Mouse (Mus musculus) adrenal gland, adult 10 weeks (tissue): ENCODE measurements around the gene Trmt10b. TPM values are rescaled to one million over a fixed set of nuclear protein-coding genes. Genes with fewer than 3 reads are reported as not detected.

Source experiments
- polyA plus RNA-seq: library from polyadenylated mRNA; stranded (reverse); fragments of 350-450 nt; fragmentation: Illumina TruSeq; extraction: RNeasy Lipid Tissue Mini Kit (QIAGEN cat#74804); gene quantifications from one replicate; pipeline ENCODE4 v1.2.3, GENCODE M21; 2014; ENCODE audit warnings: low read depth, low replicate concordance

The Trmt10b gene
- polyA plus RNA-seq: 12.7 TPM

GRCm38 (mm10) chr4:45296662-45297564 is at the start of gene Trmt10b:
TSS of gene Trmt10b (plus strand) at chr4:45297127.

GRCm38 (mm10) chr4:45341669-45342249 is 44.8 kb downstream of the Trmt10b start, which contains the start of gene Dcaf10:
TSS of gene Dcaf10 (plus strand) at chr4:45342101.

GRCm38 (mm10) chr4:45342286-45343155 is 45.6 kb downstream of the Trmt10b start, which contains the start of gene Exosc3:
TSS of gene Exosc3 (minus strand) at chr4:45342732.

Other genes starting within 250 kb of the Trmt10b start
- gene Fbxo10, start 212.5 kb upstream of the Trmt10b start, polyA plus RNA-seq: 5.1 TPM
- 73.7 TPM for gene Tomm5, start 189.0 kb upstream of the Trmt10b start, polyA plus RNA-seq
- gene Frmpd1, start 112.3 kb upstream of the Trmt10b start, polyA plus RNA-seq: 1.1 TPM
- gene Dcaf10, start 45.0 kb downstream of the Trmt10b start, polyA plus RNA-seq: 39.5 TPM
- 67.8 TPM for gene Exosc3, start 45.6 kb downstream of the Trmt10b start, polyA plus RNA-seq
- 135 TPM for gene Slc25a51, start 111.6 kb downstream of the Trmt10b start, polyA plus RNA-seq
- gene Shb, start 235.3 kb downstream of the Trmt10b start, polyA plus RNA-seq: 8.5 TPM